Mouse (Mus musculus): ENCODE data around the gene Pskh1. TPM values are rescaled to one million over a fixed set of nuclear protein-coding genes. Genes with fewer than 3 reads are reported as not detected.

The Pskh1 gene
- polyA plus RNA-seq, 1 experiment from 2014 or later: 24.6 TPM

Small RNA genes lying within 50 kb of the gene (microRNA-seq; reads per million reads assigned to microRNA genes)
- not detected for gene Mir7074

Other genes starting within 250 kb of the Pskh1 start
- gene Carmil2, start 214.2 kb upstream of the Pskh1 start, polyA plus RNA-seq (2015; fragmentation: Nextera tagmentation; extraction: Ambion mirVana): 0.27 TPM in 2 replicates
- 41.6 and 44.0 TPM in 2 replicates for gene Acd, start 199.3 kb upstream of the Pskh1 start, polyA plus RNA-seq (2015; fragmentation: Nextera tagmentation; extraction: Ambion mirVana)
- gene Pard6a, start 199.3 kb upstream of the Pskh1 start, polyA plus RNA-seq (2015; fragmentation: Nextera tagmentation; extraction: Ambion mirVana): 11.6 and 11.9 TPM in 2 replicates
- not detected in 2 replicates for gene 4933405L10Rik, start 192.8 kb upstream of the Pskh1 start, polyA plus RNA-seq (2015; fragmentation: Nextera tagmentation; extraction: Ambion mirVana)
- gene Enkd1, start 192.2 kb upstream of the Pskh1 start, polyA plus RNA-seq (2015; fragmentation: Nextera tagmentation; extraction: Ambion mirVana): 12.5 and 13.3 TPM in 2 replicates
- 9.6 and 12.1 TPM in 2 replicates for gene Gfod2, start 141.8 kb upstream of the Pskh1 start, polyA plus RNA-seq (2015; fragmentation: Nextera tagmentation; extraction: Ambion mirVana)
- gene Ranbp10, start 73.1 kb upstream of the Pskh1 start, polyA plus RNA-seq (2015; fragmentation: Nextera tagmentation; extraction: Ambion mirVana): 9.2 and 9.8 TPM in 2 replicates
- 0.19 TPM in 1 of 2 replicates, not detected in the other for gene Tsnaxip1, start 72.7 kb upstream of the Pskh1 start, polyA plus RNA-seq (2015; fragmentation: Nextera tagmentation; extraction: Ambion mirVana)
- 37.1 and 40.5 TPM in 2 replicates for gene Cenpt, start 47.2 kb upstream of the Pskh1 start, polyA plus RNA-seq (2015; fragmentation: Nextera tagmentation; extraction: Ambion mirVana)
- gene Thap11, start 45.3 kb upstream of the Pskh1 start, polyA plus RNA-seq (2015; fragmentation: Nextera tagmentation; extraction: Ambion mirVana): 44.8 and 47.1 TPM in 2 replicates
- gene Nutf2, start 39.9 kb upstream of the Pskh1 start, polyA plus RNA-seq (2015; fragmentation: Nextera tagmentation; extraction: Ambion mirVana): 177 and 212 TPM in 2 replicates
- gene Edc4, start 19.6 kb upstream of the Pskh1 start, polyA plus RNA-seq (2015; fragmentation: Nextera tagmentation; extraction: Ambion mirVana): 28.9 and 30.6 TPM in 2 replicates
- 0.52 and 0.88 TPM in 2 replicates for gene Nrn1l, start 6.9 kb upstream of the Pskh1 start, polyA plus RNA-seq (2015; fragmentation: Nextera tagmentation; extraction: Ambion mirVana)
- gene Ctrl, start 33.4 kb downstream of the Pskh1 start, polyA plus RNA-seq (2015; fragmentation: Nextera tagmentation; extraction: Ambion mirVana): 0.74 and 1.1 TPM in 2 replicates
- 51.9 and 61.3 TPM in 2 replicates for gene Psmb10, start 38.0 kb downstream of the Pskh1 start, polyA plus RNA-seq (2015; fragmentation: Nextera tagmentation; extraction: Ambion mirVana)
- 1.5 and 3.0 TPM in 2 replicates for gene Lcat, start 42.9 kb downstream of the Pskh1 start, polyA plus RNA-seq (2015; fragmentation: Nextera tagmentation; extraction: Ambion mirVana)
- gene Slc12a4, start 65.7 kb downstream of the Pskh1 start, polyA plus RNA-seq (2015; fragmentation: Nextera tagmentation; extraction: Ambion mirVana): 37.7 and 39.4 TPM in 2 replicates
- not detected in 2 replicates for gene Dpep3, start 79.0 kb downstream of the Pskh1 start, polyA plus RNA-seq (2015; fragmentation: Nextera tagmentation; extraction: Ambion mirVana)
- 16.4 and 16.7 TPM in 2 replicates for gene Dus2, start 90.9 kb downstream of the Pskh1 start, polyA plus RNA-seq (2015; fragmentation: Nextera tagmentation; extraction: Ambion mirVana)
- gene Dpep2nb, start 105.5 kb downstream of the Pskh1 start, polyA plus RNA-seq (2015; fragmentation: Nextera tagmentation; extraction: Ambion mirVana): 0.22 and 0.35 TPM in 2 replicates
- gene Ddx28, start 111.4 kb downstream of the Pskh1 start, polyA plus RNA-seq (2015; fragmentation: Nextera tagmentation; extraction: Ambion mirVana): 12.2 and 12.5 TPM in 2 replicates
- 3.4 and 4.5 TPM in 2 replicates for gene Nfatc3, start 158.4 kb downstream of the Pskh1 start, polyA plus RNA-seq (2015; fragmentation: Nextera tagmentation; extraction: Ambion mirVana)
- gene Esrp2, start 236.5 kb downstream of the Pskh1 start, polyA plus RNA-seq (2015; fragmentation: Nextera tagmentation; extraction: Ambion mirVana): 1.7 and 2.4 TPM in 2 replicates
- 8.4 and 9.5 TPM in 2 replicates for gene Pla2g15, start 250.0 kb downstream of the Pskh1 start, polyA plus RNA-seq (2015; fragmentation: Nextera tagmentation; extraction: Ambion mirVana)